Mouse (Mus musculus) ES-Bruce4 (cell line): Measurements from ENCODE around the gene Olfr1298. TPM values are rescaled to one million over a fixed set of nuclear protein-coding genes. Genes with fewer than 3 reads are reported as not detected.

ENCODE experiments used
- H3K27ac ChIP-seq: 2 replicates; pipeline ENCODE4 v1.5.1; 2012; ENCODE audit warnings: low read length, inconsistent platforms; ENCODE audit not compliant: insufficient read depth
- H3K27me3 ChIP-seq: 2 replicates; pipeline ENCODE4 v1.6.1; 2012; ENCODE audit warnings: mild to moderate bottlenecking, low read length, inconsistent platforms; ENCODE audit not compliant: control insufficient read depth, poor library complexity, insufficient read depth, severe bottlenecking
- H3K36me3 ChIP-seq: 2 replicates; pipeline ENCODE4 v1.6.1; 2012; ENCODE audit warnings: inconsistent platforms, mild to moderate bottlenecking, low read length, moderate library complexity; ENCODE audit not compliant: control insufficient read depth, poor library complexity, insufficient read depth, severe bottlenecking
- H3K4me1 ChIP-seq: one replicate; pipeline ENCODE4 v1.8.1; 2011; ENCODE audit warnings: low read length; ENCODE audit not compliant: control insufficient read depth, insufficient read depth
- H3K4me3 ChIP-seq: 2 replicates; pipeline ENCODE4 v1.5.1; 2011; ENCODE audit warnings: low read depth, mild to moderate bottlenecking, low read length
- H3K9ac ChIP-seq: 2 replicates; pipeline ENCODE4 v1.6.1; 2012; ENCODE audit warnings: low read depth, mild to moderate bottlenecking, inconsistent platforms; ENCODE audit not compliant: poor library complexity, severe bottlenecking
- H3K9me3 ChIP-seq: replicated peaks from 2 replicates; pipeline ENCODE4 v1.6.1; 2012; ENCODE audit warnings: mild to moderate bottlenecking, low read length, inconsistent platforms; ENCODE audit not compliant: control insufficient read depth, poor library complexity, insufficient read depth, severe bottlenecking
- CTCF ChIP-seq: IDR thresholded peaks from one replicate; pipeline ENCODE4 v1.8.1; 2011; ENCODE audit warnings: low read depth, low read length
- EP300 ChIP-seq: IDR thresholded peaks from 2 replicates; pipeline ENCODE4 v1.6.1; 2011; ENCODE audit warnings: low read depth, low read length; ENCODE audit not compliant: insufficient read depth
- POLR2A ChIP-seq: IDR thresholded peaks from one replicate; pipeline ENCODE4 v1.8.1; 2011; ENCODE audit warnings: low read length; ENCODE audit not compliant: insufficient read depth
- polyA plus RNA-seq: library from polyadenylated mRNA; stranded (reverse); fragments of >200 nt; gene quantifications from 2 replicates; pipeline ENCODE4 v1.2.4, GENCODE M21; 2011; ENCODE audit warnings: low read depth; ENCODE audit not compliant: missing spikeins, insufficient read depth, insufficient read length

The Olfr1298 gene
- not detected in 2 replicates for polyA plus RNA-seq

GRCm38 (mm10) chr2:111649101-111649500, at the start of gene Olfr1298:
Olfr1298 (minus strand) TSS chr2:111649201.
- Histone ChIP-seq H3K36me3 (no peaks in the 10 kb centered on the region), H3K4me1 (no peaks in the 10 kb centered on the region), H3K9me3 (no peaks in the 10 kb centered on the region), H3K4me3 (no peak within 1 kb of the TSS), H3K27ac (no peak within 1 kb of the TSS), H3K27me3 (no peaks in the 10 kb centered on the region), H3K9ac (no peak within 1 kb of the TSS)
- TF ChIP-seq POLR2A: no peak

- Histone ChIP-seq H3K27me3 (no peaks in the 10 kb centered on the region), H3K27ac (no peak within 1 kb of the TSS), H3K9ac (no peak within 1 kb of the TSS), H3K36me3 (no peaks in the 10 kb centered on the region), H3K4me3 (no peak within 1 kb of the TSS), H3K9me3 (no peaks in the 10 kb centered on the region), H3K4me1 (no peaks in the 10 kb centered on the region)
- TF ChIP-seq EP300 (no peak), CTCF (no peak), POLR2A (no peak)
These were observed 12.1 kb upstream of the Olfr1298 start, which contains the start of gene Olfr1299 for GRCm38 (mm10) chr2:111661119-111661518. Olfr1299 (plus strand) TSS chr2:111661419.

GRCm38 (mm10) chr2:111626397-111626796, 22.6 kb downstream of the Olfr1298 start, which contains the start of gene Olfr1297:
Olfr1297 (minus strand) TSS chr2:111626497.
- Histone ChIP-seq H3K36me3 (no peaks in the 10 kb centered on the region), H3K27ac (no peak within 1 kb of the TSS), H3K27me3 (no peaks in the 10 kb centered on the region), H3K4me3 (no peak within 1 kb of the TSS), H3K4me1 (no peaks in the 10 kb centered on the region), H3K9ac (no peak within 1 kb of the TSS), H3K9me3 (no peaks in the 10 kb centered on the region)
- TF ChIP-seq EP300: no peak
- TF ChIP-seq POLR2A: no peak
- no peak for TF ChIP-seq CTCF

Other genes with a start within 250 kb of the Olfr1298 start
- gene Olfr1286, start 226.1 kb downstream of the Olfr1298 start, polyA plus RNA-seq: not detected in 2 replicates
- not detected in 2 replicates for gene Olfr1287, start 200.1 kb downstream of the Olfr1298 start, polyA plus RNA-seq
- gene Olfr1288, start 175.1 kb downstream of the Olfr1298 start, polyA plus RNA-seq: not detected in 2 replicates
- not detected in 2 replicates for gene Olfr1289, start 168.4 kb downstream of the Olfr1298 start, polyA plus RNA-seq
- not detected in 2 replicates for gene Olfr1290, start 155.4 kb downstream of the Olfr1298 start, polyA plus RNA-seq
- gene Olfr1291-ps1, start 152.0 kb downstream of the Olfr1298 start, polyA plus RNA-seq: not detected in 2 replicates
- not detected in 2 replicates for gene Olfr1293-ps, start 124.0 kb downstream of the Olfr1298 start, polyA plus RNA-seq
- not detected in 2 replicates for gene Olfr1294, start 108.9 kb downstream of the Olfr1298 start, polyA plus RNA-seq
- gene Olfr1295, start 79.5 kb downstream of the Olfr1298 start, polyA plus RNA-seq: not detected in 2 replicates
- gene Olfr1297, start 22.7 kb downstream of the Olfr1298 start, polyA plus RNA-seq: not detected in 2 replicates
- gene Olfr1299, start 12.2 kb upstream of the Olfr1298 start, polyA plus RNA-seq: not detected in 2 replicates
- gene Olfr1301, start 101.8 kb upstream of the Olfr1298 start, polyA plus RNA-seq: not detected in 2 replicates
- not detected in 2 replicates for gene Olfr1302, start 128.2 kb upstream of the Olfr1298 start, polyA plus RNA-seq
- gene Olfr1303, start 171.1 kb upstream of the Olfr1298 start, polyA plus RNA-seq: not detected in 2 replicates
- gene Olfr1305, start 227.9 kb upstream of the Olfr1298 start, polyA plus RNA-seq: not detected in 2 replicates